Mouse (Mus musculus) cerebellum, adult 2 months (tissue): ENCODE data around the gene D10Jhu81e.

Experiments used
- CTCF ChIP-seq: fragments of 200-500 bp; IDR thresholded peaks from 2 replicates; pipeline ENCODE4 v1.5.1; 2011; ENCODE audit warnings: low read depth, mild to moderate bottlenecking, control low read depth, low read length, moderate library complexity, borderline replicate concordance; ENCODE audit not compliant: insufficient read depth
- POLR2A ChIP-seq: fragments of 200-500 bp; IDR thresholded peaks from 2 replicates; pipeline ENCODE4 v1.6.1; 2011; ENCODE audit warnings: low read length, control low read depth, borderline replicate concordance; ENCODE audit not compliant: insufficient read depth

DNA sequence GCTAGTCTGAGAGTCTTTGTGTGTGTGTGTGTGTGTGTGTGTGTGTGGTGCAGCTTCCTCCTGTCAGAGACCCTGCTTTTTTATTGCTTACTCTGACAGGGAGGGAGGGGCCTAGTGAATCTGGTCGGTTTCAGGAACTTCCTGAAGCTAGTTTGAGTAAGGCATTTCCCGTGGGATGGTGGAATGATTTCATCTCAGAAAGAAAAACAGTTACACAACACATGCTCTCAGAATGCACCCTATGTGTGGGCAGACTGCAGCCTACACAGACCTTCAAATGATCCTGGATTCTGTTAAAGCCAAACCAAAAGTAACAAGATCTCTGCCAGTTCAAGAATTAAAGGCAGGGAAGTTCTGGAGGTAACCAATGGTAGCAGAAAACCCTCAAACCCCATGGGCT, 54.4 kb downstream of the D10Jhu81e start:
- TF ChIP-seq POLR2A (no peak), CTCF (no peak)
